28 mouse cellular contexts compared by ENCODE assay signal in the genomic region with DNA sequence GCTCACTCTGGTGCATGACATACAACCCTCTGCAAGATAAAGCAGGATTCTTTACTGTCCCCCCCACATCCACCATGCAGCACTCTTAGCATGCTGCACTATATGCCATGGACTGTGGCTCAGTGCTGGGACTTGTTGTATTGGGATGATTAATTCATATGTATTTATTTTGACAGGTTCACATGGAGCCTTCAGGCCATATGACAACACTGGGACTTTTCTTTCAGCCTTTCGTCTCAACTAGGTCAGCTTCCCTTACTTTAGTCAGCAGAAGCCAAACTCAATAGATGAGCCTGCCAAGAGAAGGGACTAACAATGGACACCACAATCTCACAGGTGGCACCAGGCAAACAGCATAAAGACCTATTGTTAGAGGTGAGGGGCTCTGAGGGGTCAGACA.
"Had no signal": no experiment of that assay in that cellular context is flagged by ENCODE, and none has a peak within 500 bp of the region (broad histone marks: within the 10 kb centered on the region; RNA-seq: fewer than 3 reads in every experiment).

No protein-coding gene starts in this region.

- H3K4me1 ChIP-seq: embryonic facial prominence, embryonic 12.5 days; forebrain, embryonic 13.5 days; heart, embryonic 10.5 days had no signal

- H3K27ac ChIP-seq: embryonic facial prominence, embryonic 12.5 days; embryonic facial prominence, embryonic 13.5 days; embryonic facial prominence, embryonic 15.5 days; forebrain, embryonic 10.5 days; forebrain, embryonic 12.5 days; forebrain, embryonic 13.5 days; forebrain, embryonic 15.5 days; gastrocnemius, adult 2 months; heart, adult 2 months; heart, embryonic 10.5 days had no signal

- H3K4me2 ChIP-seq: embryonic facial prominence, embryonic 12.5 days; embryonic facial prominence, embryonic 13.5 days; embryonic facial prominence, embryonic 15.5 days; forebrain, embryonic 12.5 days; forebrain, embryonic 13.5 days; forebrain, embryonic 15.5 days had no signal

- H3K9ac ChIP-seq: embryonic facial prominence, embryonic 12.5 days; embryonic facial prominence, embryonic 13.5 days; embryonic facial prominence, embryonic 15.5 days; forebrain, embryonic 12.5 days; forebrain, embryonic 13.5 days; forebrain, embryonic 15.5 days; forebrain, postnatal 0 days had no signal

- ATAC-seq: forebrain, embryonic 13.5 days; forebrain, embryonic 14.5 days; forebrain, embryonic 15.5 days; forebrain, embryonic 16.5 days; forebrain, postnatal 0 days had no signal

- H3K9me3 ChIP-seq: embryonic facial prominence, embryonic 12.5 days; embryonic facial prominence, embryonic 13.5 days; embryonic facial prominence, embryonic 15.5 days; forebrain, embryonic 10.5 days; forebrain, embryonic 12.5 days; forebrain, embryonic 13.5 days; forebrain, embryonic 15.5 days; heart, embryonic 10.5 days had no signal

- H3K4me3 ChIP-seq: embryonic facial prominence, embryonic 12.5 days; embryonic facial prominence, embryonic 13.5 days; embryonic facial prominence, embryonic 15.5 days; erythroblast, embryonic 14.5 days; forebrain, embryonic 10.5 days; forebrain, embryonic 12.5 days; forebrain, embryonic 13.5 days; forebrain, embryonic 15.5 days; gastrocnemius, adult 2 months; heart, adult 2 months; heart, embryonic 10.5 days had no signal

- H3K27me3 ChIP-seq: embryonic facial prominence, embryonic 12.5 days; embryonic facial prominence, embryonic 13.5 days; embryonic facial prominence, embryonic 15.5 days; forebrain, embryonic 12.5 days; forebrain, embryonic 13.5 days; forebrain, embryonic 15.5 days had no signal

- DNase-seq: cerebellum, adult 2 months; cerebellum, adult 8-10 months; cerebellum, adult 9-10 months; cerebellum, adult 9-11 months; cerebellum, postnatal 10 days; cerebellum, postnatal 14 days; cerebellum, postnatal 25 days; cerebellum, postnatal 36 days; embryo, embryonic 11 days; forebrain, postnatal 0 days; gastrocnemius, adult 2 months; gastrocnemius, postnatal 10 days; gastrocnemius, postnatal 14 days; gastrocnemius, postnatal 25 days; gastrocnemius, postnatal 36 days; heart, adult 18-20 months; heart, adult 2 months had no signal

- H3K36me3 ChIP-seq: embryonic facial prominence, embryonic 12.5 days; embryonic facial prominence, embryonic 13.5 days; embryonic facial prominence, embryonic 15.5 days; forebrain, embryonic 10.5 days; forebrain, embryonic 12.5 days; forebrain, embryonic 15.5 days; heart, embryonic 10.5 days had no signal
